Mouse (Mus musculus): Measurements from ENCODE around the gene Tbc1d21. TPM values are rescaled to one million over a fixed set of nuclear protein-coding genes. Genes with fewer than 3 reads are reported as not detected.

Tbc1d21 gene
- polyA plus RNA-seq, 1 experiment from 2014 or later: not detected

- Histone ChIP-seq H3K9ac (ENCODE audit: low read length) (no peak overlapping the region), H3K27me3 (ENCODE audit: control insufficient read depth, insufficient read depth, low read depth, low read length) (no peaks in the 10 kb centered on the region), H3K36me3 (ENCODE audit: control insufficient read depth, insufficient read depth, low read length) (no peaks in the 10 kb centered on the region), H3K9me3 (ENCODE audit: control insufficient read depth, low read length) (no peaks in the 10 kb centered on the region), H3K27ac (ENCODE audit: low read length) (no peak overlapping the region), H3K4me3 (ENCODE audit: low read length) (no peak overlapping the region), H3K4me1 (replicated peaks; ENCODE audit: control insufficient read depth, insufficient read depth, low read length) (no peaks in the 10 kb centered on the region), H3K4me2 (ENCODE audit: low read depth, low read length) (no peak overlapping the region)
- 71% methylated on average over 3 of the region's 3 CpGs for WGBS
- no peak for ATAC-seq (ENCODE audit: low read depth)
Observed at GRCm38 (mm10) chr9:58388381-58388780, 18.1 kb upstream of the Tbc1d21 start.

GRCm38 (mm10) chr9:58378878-58379277 lies 8.6 kb upstream of the Tbc1d21 start:
- H3K9ac ChIP-seq (ENCODE audit: low read length): no peak overlapping the region
- WGBS: 28% methylated on average over 4 of the region's 4 CpGs
- ATAC-seq (ENCODE audit: low read depth): no peak
- no peak overlapping the region for H3K4me3 ChIP-seq (ENCODE audit: low read length)
- H3K9me3 ChIP-seq (ENCODE audit: control insufficient read depth, low read length): no peaks in the 10 kb centered on the region
- no peaks in the 10 kb centered on the region for H3K4me1 ChIP-seq (replicated peaks; ENCODE audit: control insufficient read depth, insufficient read depth, low read length)
- no peaks in the 10 kb centered on the region for H3K27me3 ChIP-seq (ENCODE audit: control insufficient read depth, insufficient read depth, low read depth, low read length)
- no peaks in the 10 kb centered on the region for H3K36me3 ChIP-seq (ENCODE audit: control insufficient read depth, insufficient read depth, low read length)
- no peak overlapping the region for H3K4me2 ChIP-seq (ENCODE audit: low read depth, low read length)
- no peak overlapping the region for H3K27ac ChIP-seq (ENCODE audit: low read length)

GRCm38 (mm10) chr9:58373912-58374431 lies 3.7 kb upstream of the Tbc1d21 start:
- ATAC-seq (ENCODE audit: low read depth): no peak
- H3K4me3 ChIP-seq (ENCODE audit: low read length): no peak overlapping the region
- WGBS: 58% methylated on average over 12 of the region's 12 CpGs
- no peaks in the 10 kb centered on the region for H3K27me3 ChIP-seq (ENCODE audit: control insufficient read depth, insufficient read depth, low read depth, low read length)
- no peak overlapping the region for H3K4me2 ChIP-seq (ENCODE audit: low read depth, low read length)
- no peaks in the 10 kb centered on the region for H3K9me3 ChIP-seq (ENCODE audit: control insufficient read depth, low read length)
- no peak overlapping the region for H3K9ac ChIP-seq (ENCODE audit: low read length)
- no peaks in the 10 kb centered on the region for H3K36me3 ChIP-seq (ENCODE audit: control insufficient read depth, insufficient read depth, low read length)
- no peak overlapping the region for H3K27ac ChIP-seq (ENCODE audit: low read length)
- no peaks in the 10 kb centered on the region for H3K4me1 ChIP-seq (replicated peaks; ENCODE audit: control insufficient read depth, insufficient read depth, low read length)

- Histone ChIP-seq H3K27me3 (ENCODE audit: control insufficient read depth, insufficient read depth, low read depth, low read length) (no peaks in the 10 kb centered on the region), H3K4me3 (ENCODE audit: low read length) (no peak overlapping the region), H3K36me3 (ENCODE audit: control insufficient read depth, insufficient read depth, low read length) (no peaks in the 10 kb centered on the region), H3K4me2 (ENCODE audit: low read depth, low read length) (no peak overlapping the region), H3K9me3 (ENCODE audit: control insufficient read depth, low read length) (no peaks in the 10 kb centered on the region), H3K4me1 (replicated peaks; ENCODE audit: control insufficient read depth, insufficient read depth, low read length) (no peaks in the 10 kb centered on the region), H3K27ac (ENCODE audit: low read length) (no peak overlapping the region), H3K9ac (ENCODE audit: low read length) (no peak overlapping the region)
- WGBS: 33% methylated on average over 8 of the region's 8 CpGs
- no peak for ATAC-seq (ENCODE audit: low read depth)
Observed at GRCm38 (mm10) chr9:58371914-58372313, 1.7 kb upstream of the Tbc1d21 start.

GRCm38 (mm10) chr9:58369644-58370043 lies 611 bp downstream of the Tbc1d21 start:
- H3K4me1 ChIP-seq (replicated peaks; ENCODE audit: control insufficient read depth, insufficient read depth, low read length): no peaks in the 10 kb centered on the region
- no peak overlapping the region for H3K4me3 ChIP-seq (ENCODE audit: low read length)
- H3K27ac ChIP-seq (ENCODE audit: low read length): no peak overlapping the region
- H3K9me3 ChIP-seq (ENCODE audit: control insufficient read depth, low read length): no peaks in the 10 kb centered on the region
- H3K9ac ChIP-seq (ENCODE audit: low read length): no peak overlapping the region
- H3K4me2 ChIP-seq (ENCODE audit: low read depth, low read length): no peak overlapping the region
- no peaks in the 10 kb centered on the region for H3K36me3 ChIP-seq (ENCODE audit: control insufficient read depth, insufficient read depth, low read length)
- 41% methylated on average over 6 of the region's 6 CpGs for WGBS
- H3K27me3 ChIP-seq (ENCODE audit: control insufficient read depth, insufficient read depth, low read depth, low read length): no peaks in the 10 kb centered on the region
- no peak for ATAC-seq (ENCODE audit: low read depth)

- no peaks in the 10 kb centered on the region for H3K27me3 ChIP-seq (ENCODE audit: control insufficient read depth, insufficient read depth, low read depth, low read length)
- no peaks in the 10 kb centered on the region for H3K4me1 ChIP-seq (replicated peaks; ENCODE audit: control insufficient read depth, insufficient read depth, low read length)
- ATAC-seq (ENCODE audit: low read depth): no peak
- no peak overlapping the region for H3K27ac ChIP-seq (ENCODE audit: low read length)
- no peak overlapping the region for H3K4me2 ChIP-seq (ENCODE audit: low read depth, low read length)
- H3K9ac ChIP-seq (ENCODE audit: low read length): no peak overlapping the region
- H3K4me3 ChIP-seq (ENCODE audit: low read length): no peak overlapping the region
- WGBS: 76% methylated on average over 8 of the region's 8 CpGs
- no peaks in the 10 kb centered on the region for H3K36me3 ChIP-seq (ENCODE audit: control insufficient read depth, insufficient read depth, low read length)
- no peaks in the 10 kb centered on the region for H3K9me3 ChIP-seq (ENCODE audit: control insufficient read depth, low read length)
Observed at GRCm38 (mm10) chr9:58364325-58364724, 5.9 kb downstream of the Tbc1d21 start.

GRCm38 (mm10) chr9:58361956-58362355 lies 8.3 kb downstream of the Tbc1d21 start:
- no peak overlapping the region for H3K9ac ChIP-seq (ENCODE audit: low read length)
- H3K4me3 ChIP-seq (ENCODE audit: low read length): no peak overlapping the region
- no peak overlapping the region for H3K4me2 ChIP-seq (ENCODE audit: low read depth, low read length)
- 69% methylated on average over 7 of the region's 7 CpGs for WGBS
- no peaks in the 10 kb centered on the region for H3K27me3 ChIP-seq (ENCODE audit: control insufficient read depth, insufficient read depth, low read depth, low read length)
- H3K9me3 ChIP-seq (ENCODE audit: control insufficient read depth, low read length): no peaks in the 10 kb centered on the region
- H3K36me3 ChIP-seq (ENCODE audit: control insufficient read depth, insufficient read depth, low read length): no peaks in the 10 kb centered on the region
- no peaks in the 10 kb centered on the region for H3K4me1 ChIP-seq (replicated peaks; ENCODE audit: control insufficient read depth, insufficient read depth, low read length)
- no peak for ATAC-seq (ENCODE audit: low read depth)
- H3K27ac ChIP-seq (ENCODE audit: low read length): no peak overlapping the region

- WGBS: 86% methylated on average over 1 of the region's 1 CpGs
- ATAC-seq (ENCODE audit: low read depth): no peak
Observed at GRCm38 (mm10) chr9:58361373-58361772, 8.9 kb downstream of the Tbc1d21 start.

GRCm38 (mm10) chr9:58355262-58356050 lies 14.8 kb downstream of the Tbc1d21 start:
- WGBS: 15% methylated on average over 6 of the region's 6 CpGs
- Histone ChIP-seq H3K4me3 (ENCODE audit: low read length) (no peak overlapping the region), H3K9ac (ENCODE audit: low read length) (no peak overlapping the region), H3K4me1 (replicated peaks; ENCODE audit: control insufficient read depth, insufficient read depth, low read length) (no peaks in the 10 kb centered on the region), H3K27me3 (ENCODE audit: control insufficient read depth, insufficient read depth, low read depth, low read length) (no peaks in the 10 kb centered on the region), H3K9me3 (ENCODE audit: control insufficient read depth, low read length) (no peaks in the 10 kb centered on the region), H3K36me3 (ENCODE audit: control insufficient read depth, insufficient read depth, low read length) (no peaks in the 10 kb centered on the region), H3K4me2 (ENCODE audit: low read depth, low read length) (no peak overlapping the region), H3K27ac (ENCODE audit: low read length) (no peak overlapping the region)
- no peak for ATAC-seq (ENCODE audit: low read depth)

More at GRCm38 (mm10) chr9:58361373-58361772, 8.9 kb downstream of the Tbc1d21 start:
- Histone ChIP-seq H3K4me2 (ENCODE audit: low read depth, low read length) (no peak overlapping the region), H3K36me3 (ENCODE audit: control insufficient read depth, insufficient read depth, low read length) (no peaks in the 10 kb centered on the region), H3K27me3 (ENCODE audit: control insufficient read depth, insufficient read depth, low read depth, low read length) (no peaks in the 10 kb centered on the region), H3K9ac (ENCODE audit: low read length) (no peak overlapping the region), H3K4me3 (ENCODE audit: low read length) (no peak overlapping the region), H3K27ac (ENCODE audit: low read length) (no peak overlapping the region), H3K9me3 (ENCODE audit: control insufficient read depth, low read length) (no peaks in the 10 kb centered on the region), H3K4me1 (replicated peaks; ENCODE audit: control insufficient read depth, insufficient read depth, low read length) (no peaks in the 10 kb centered on the region)

All from lung, embryonic 16.5 days (tissue).